Mouse (Mus musculus): ENCODE data around the gene Zfp810. TPM values are rescaled to one million over a fixed set of nuclear protein-coding genes. Genes with fewer than 3 reads are reported as not detected.

Gene Zfp810
- polyA plus RNA-seq, 1 experiment from 2014 or later: 2.6 TPM

Other genes with a start within 250 kb of the Zfp810 start
- gene Gm49318, start 236.4 kb downstream of the Zfp810 start, polyA plus RNA-seq (2015; fragmentation: Nextera tagmentation; extraction: Ambion mirVana): not detected in 2 replicates
- 3.7 and 3.9 TPM in 2 replicates for gene Zfp653, start 236.3 kb downstream of the Zfp810 start, polyA plus RNA-seq (2015; fragmentation: Nextera tagmentation; extraction: Ambion mirVana)
- gene Ecsit, start 222.2 kb downstream of the Zfp810 start, polyA plus RNA-seq (2015; fragmentation: Nextera tagmentation; extraction: Ambion mirVana): 33.4 and 34.2 TPM in 2 replicates
- 1.9 and 3.6 TPM in 2 replicates for gene Cnn1, start 208.4 kb downstream of the Zfp810 start, polyA plus RNA-seq (2015; fragmentation: Nextera tagmentation; extraction: Ambion mirVana)
- 103 and 109 TPM in 2 replicates for gene Elof1, start 190.5 kb downstream of the Zfp810 start, polyA plus RNA-seq (2015; fragmentation: Nextera tagmentation; extraction: Ambion mirVana)
- gene Acp5, start 171.9 kb downstream of the Zfp810 start, polyA plus RNA-seq (2015; fragmentation: Nextera tagmentation; extraction: Ambion mirVana): 184 and 187 TPM in 2 replicates
- 42.1 and 44.6 TPM in 2 replicates for gene Pigyl, start 150.8 kb downstream of the Zfp810 start, polyA plus RNA-seq (2015; fragmentation: Nextera tagmentation; extraction: Ambion mirVana)
- gene Zfp872, start 119.6 kb downstream of the Zfp810 start, polyA plus RNA-seq (2015; fragmentation: Nextera tagmentation; extraction: Ambion mirVana): not detected in 2 replicates
- gene Zfp809, start 81.9 kb downstream of the Zfp810 start, polyA plus RNA-seq (2015; fragmentation: Nextera tagmentation; extraction: Ambion mirVana): 6.6 and 8.7 TPM in 2 replicates
- gene Zfp599, start 47.8 kb downstream of the Zfp810 start, polyA plus RNA-seq (2015; fragmentation: Nextera tagmentation; extraction: Ambion mirVana): 1.9 and 2.0 TPM in 2 replicates
- gene Anln, start 81.5 kb upstream of the Zfp810 start, polyA plus RNA-seq (2015; fragmentation: Nextera tagmentation; extraction: Ambion mirVana): 23.1 and 31.6 TPM in 2 replicates
- gene 9530077C05Rik, start 103.9 kb upstream of the Zfp810 start, polyA plus RNA-seq (2015; fragmentation: Nextera tagmentation; extraction: Ambion mirVana): 1.7 and 2.0 TPM in 2 replicates
- not detected in 2 replicates for gene Gm17545, start 146.6 kb upstream of the Zfp810 start, polyA plus RNA-seq (2015; fragmentation: Nextera tagmentation; extraction: Ambion mirVana)
- 44.8 and 45.9 TPM in 2 replicates for gene Rp9, start 162.1 kb upstream of the Zfp810 start, polyA plus RNA-seq (2015; fragmentation: Nextera tagmentation; extraction: Ambion mirVana)
- gene Bbs9, start 168.1 kb upstream of the Zfp810 start, polyA plus RNA-seq (2015; fragmentation: Nextera tagmentation; extraction: Ambion mirVana): 3.2 and 4.0 TPM in 2 replicates

Data from liver, embryonic 13.5 days (tissue).